Mouse (Mus musculus): ENCODE measurements around the gene Grm8. TPM values are rescaled to one million over a fixed set of nuclear protein-coding genes. Genes with fewer than 3 reads are reported as not detected.

Gene Grm8
- polyA plus RNA-seq, 1 experiment from 2014 or later, result 0.31 TPM

GRCm38 (mm10) chr6:28133206-28134063, 1.5 kb downstream of the Grm8 start:
- H3K27me3 ChIP-seq (ENCODE audit: control insufficient read depth, insufficient read depth, low read length), result peaks cover 53% of the 10 kb centered on the region
- H3K9ac ChIP-seq (ENCODE audit: low read length), result no peak overlapping the region
- peak overlapping the region; percentile 20 to 58; a peak in 2 of 4 replicates for H3K4me3 ChIP-seq (ENCODE audit: control insufficient read depth in 1 of 2, insufficient read depth in 1 of 2, low read depth in 1 of 2, low read length in 2 of 2)
- no peaks in the 10 kb centered on the region for H3K9me3 ChIP-seq (ENCODE audit: control insufficient read depth, low read length)
- no peaks in the 10 kb centered on the region for H3K36me3 ChIP-seq (ENCODE audit: control insufficient read depth, insufficient read depth, low read length)
- no peak overlapping the region for H3K27ac ChIP-seq (replicated peaks in 1 of 2; ENCODE audit: control insufficient read depth in 1 of 2, insufficient read depth in 1 of 2, low read depth in 2 of 2, low read length in 2 of 2)
- H3K4me2 ChIP-seq (ENCODE audit: low read length), result peak overlapping the region; percentile 100
- no peak for ATAC-seq (ENCODE audit: insufficient number of reproducible peaks, insufficient read depth, low FRiP score, low read depth)
- under 1% methylated on average over 36 of the region's 38 CpGs for WGBS
- H3K4me1 ChIP-seq (ENCODE audit: control insufficient read depth in 2 of 2, insufficient read depth in 2 of 2, low read length in 2 of 2), result peaks cover 0 to 11% of the 10 kb centered on the region in 2 experiments; a peak in 3 of 4 replicates

- WGBS, result 22% methylated on average over 4 of the region's 4 CpGs
- no peak overlapping the region for H3K9ac ChIP-seq (ENCODE audit: low read length)
- H3K4me1 ChIP-seq (ENCODE audit: control insufficient read depth in 2 of 2, insufficient read depth in 2 of 2, low read length in 2 of 2), result peaks cover 0 to 11% of the 10 kb centered on the region in 2 experiments; a peak in 3 of 4 replicates
- no peak overlapping the region for H3K4me3 ChIP-seq (ENCODE audit: control insufficient read depth in 1 of 2, insufficient read depth in 1 of 2, low read depth in 1 of 2, low read length in 2 of 2)
- H3K27me3 ChIP-seq (ENCODE audit: control insufficient read depth, insufficient read depth, low read length), result peaks cover 51% of the 10 kb centered on the region
- no peaks in the 10 kb centered on the region for H3K36me3 ChIP-seq (ENCODE audit: control insufficient read depth, insufficient read depth, low read length)
- ATAC-seq (ENCODE audit: insufficient number of reproducible peaks, insufficient read depth, low FRiP score, low read depth), result no peak
- no peak overlapping the region for H3K27ac ChIP-seq (replicated peaks in 1 of 2; ENCODE audit: control insufficient read depth in 1 of 2, insufficient read depth in 1 of 2, low read depth in 2 of 2, low read length in 2 of 2)
- no peak overlapping the region for H3K4me2 ChIP-seq (ENCODE audit: low read length)
- no peaks in the 10 kb centered on the region for H3K9me3 ChIP-seq (ENCODE audit: control insufficient read depth, low read length)
These were observed 2.9 kb downstream of the Grm8 start for GRCm38 (mm10) chr6:28132056-28132455.

- no peaks in the 10 kb centered on the region for H3K9me3 ChIP-seq (ENCODE audit: control insufficient read depth, low read length)
- WGBS, result 76% methylated on average over 4 of the region's 4 CpGs
- H3K4me3 ChIP-seq (ENCODE audit: control insufficient read depth in 1 of 2, insufficient read depth in 1 of 2, low read depth in 1 of 2, low read length in 2 of 2), result no peak overlapping the region
- no peak overlapping the region for H3K9ac ChIP-seq (ENCODE audit: low read length)
- ATAC-seq (ENCODE audit: insufficient number of reproducible peaks, insufficient read depth, low FRiP score, low read depth), result no peak
- H3K4me1 ChIP-seq (ENCODE audit: control insufficient read depth in 2 of 2, insufficient read depth in 2 of 2, low read length in 2 of 2), result peaks cover 0 to 2% of the 10 kb centered on the region in 2 experiments; a peak in 3 of 4 replicates
- peaks cover 37% of the 10 kb centered on the region for H3K27me3 ChIP-seq (ENCODE audit: control insufficient read depth, insufficient read depth, low read length)
- H3K4me2 ChIP-seq (ENCODE audit: low read length), result no peak overlapping the region
- H3K27ac ChIP-seq (replicated peaks in 1 of 2; ENCODE audit: control insufficient read depth in 1 of 2, insufficient read depth in 1 of 2, low read depth in 2 of 2, low read length in 2 of 2), result no peak overlapping the region
- no peaks in the 10 kb centered on the region for H3K36me3 ChIP-seq (ENCODE audit: control insufficient read depth, insufficient read depth, low read length)
These were observed 6.1 kb downstream of the Grm8 start for GRCm38 (mm10) chr6:28128871-28129270.

- 75% methylated on average over 2 of the region's 2 CpGs for WGBS
- Histone ChIP-seq H3K9ac (ENCODE audit: low read length) (no peak overlapping the region), H3K9me3 (ENCODE audit: control insufficient read depth, low read length) (no peaks in the 10 kb centered on the region)
These were observed 19.5 kb downstream of the Grm8 start for GRCm38 (mm10) chr6:28115519-28115918.

GRCm38 (mm10) chr6:28114916-28115315, 20.1 kb downstream of the Grm8 start:
- Histone ChIP-seq H3K4me2 (ENCODE audit: low read length) (no peak overlapping the region), H3K27me3 (ENCODE audit: control insufficient read depth, insufficient read depth, low read length) (no peaks in the 10 kb centered on the region), H3K4me1 (ENCODE audit: control insufficient read depth in 2 of 2, insufficient read depth in 2 of 2, low read length in 2 of 2) (no peaks in the 10 kb centered on the region), H3K27ac (replicated peaks in 1 of 2; ENCODE audit: control insufficient read depth in 1 of 2, insufficient read depth in 1 of 2, low read depth in 2 of 2, low read length in 2 of 2) (no peak overlapping the region), H3K36me3 (ENCODE audit: control insufficient read depth, insufficient read depth, low read length) (no peaks in the 10 kb centered on the region), H3K9me3 (ENCODE audit: control insufficient read depth, low read length) (no peaks in the 10 kb centered on the region), H3K9ac (ENCODE audit: low read length) (no peak overlapping the region), H3K4me3 (ENCODE audit: control insufficient read depth in 1 of 2, insufficient read depth in 1 of 2, low read depth in 1 of 2, low read length in 2 of 2) (no peak overlapping the region)
- 77% methylated on average over 1 of the region's 1 CpGs for WGBS
- no peak for ATAC-seq (ENCODE audit: insufficient number of reproducible peaks, insufficient read depth, low FRiP score, low read depth)

More at GRCm38 (mm10) chr6:28115519-28115918, 19.5 kb downstream of the Grm8 start:
- no peaks in the 10 kb centered on the region for H3K36me3 ChIP-seq (ENCODE audit: control insufficient read depth, insufficient read depth, low read length)
- H3K4me3 ChIP-seq (ENCODE audit: control insufficient read depth in 1 of 2, insufficient read depth in 1 of 2, low read depth in 1 of 2, low read length in 2 of 2), result no peak overlapping the region
- H3K27me3 ChIP-seq (ENCODE audit: control insufficient read depth, insufficient read depth, low read length), result no peaks in the 10 kb centered on the region
- no peak for ATAC-seq (ENCODE audit: insufficient number of reproducible peaks, insufficient read depth, low FRiP score, low read depth)
- H3K4me1 ChIP-seq (ENCODE audit: control insufficient read depth in 2 of 2, insufficient read depth in 2 of 2, low read length in 2 of 2), result no peaks in the 10 kb centered on the region
- no peak overlapping the region for H3K4me2 ChIP-seq (ENCODE audit: low read length)
- no peak overlapping the region for H3K27ac ChIP-seq (replicated peaks in 1 of 2; ENCODE audit: control insufficient read depth in 1 of 2, insufficient read depth in 1 of 2, low read depth in 2 of 2, low read length in 2 of 2)

- Histone ChIP-seq H3K27ac (replicated peaks in 1 of 2; ENCODE audit: control insufficient read depth in 1 of 2, insufficient read depth in 1 of 2, low read depth in 2 of 2, low read length in 2 of 2) (no peak overlapping the region), H3K4me2 (ENCODE audit: low read length) (no peak overlapping the region), H3K4me3 (ENCODE audit: control insufficient read depth in 1 of 2, insufficient read depth in 1 of 2, low read depth in 1 of 2, low read length in 2 of 2) (no peak overlapping the region), H3K4me1 (ENCODE audit: control insufficient read depth in 2 of 2, insufficient read depth in 2 of 2, low read length in 2 of 2) (no peaks in the 10 kb centered on the region), H3K9me3 (ENCODE audit: control insufficient read depth, low read length) (no peaks in the 10 kb centered on the region), H3K36me3 (ENCODE audit: control insufficient read depth, insufficient read depth, low read length) (no peaks in the 10 kb centered on the region), H3K27me3 (ENCODE audit: control insufficient read depth, insufficient read depth, low read length) (no peaks in the 10 kb centered on the region), H3K9ac (ENCODE audit: low read length) (no peak overlapping the region)
- 86% methylated on average over 8 of the region's 8 CpGs for WGBS
- ATAC-seq (ENCODE audit: insufficient number of reproducible peaks, insufficient read depth, low FRiP score, low read depth), result no peak
These were observed 23.4 kb downstream of the Grm8 start for GRCm38 (mm10) chr6:28111551-28111950.

GRCm38 (mm10) chr6:28102608-28103316, 32.2 kb downstream of the Grm8 start:
- H3K4me2 ChIP-seq (ENCODE audit: low read length), result no peak overlapping the region
- no peak overlapping the region for H3K4me3 ChIP-seq (ENCODE audit: control insufficient read depth in 1 of 2, insufficient read depth in 1 of 2, low read depth in 1 of 2, low read length in 2 of 2)
- no peaks in the 10 kb centered on the region for H3K36me3 ChIP-seq (ENCODE audit: control insufficient read depth, insufficient read depth, low read length)
- no peaks in the 10 kb centered on the region for H3K4me1 ChIP-seq (ENCODE audit: control insufficient read depth in 2 of 2, insufficient read depth in 2 of 2, low read length in 2 of 2)
- H3K9me3 ChIP-seq (ENCODE audit: control insufficient read depth, low read length), result no peaks in the 10 kb centered on the region
- H3K27me3 ChIP-seq (ENCODE audit: control insufficient read depth, insufficient read depth, low read length), result no peaks in the 10 kb centered on the region
- no peak overlapping the region for H3K9ac ChIP-seq (ENCODE audit: low read length)
- no peak for ATAC-seq (ENCODE audit: insufficient number of reproducible peaks, insufficient read depth, low FRiP score, low read depth)
- WGBS, result 24% methylated on average over 9 of the region's 9 CpGs
- no peak overlapping the region for H3K27ac ChIP-seq (replicated peaks in 1 of 2; ENCODE audit: control insufficient read depth in 1 of 2, insufficient read depth in 1 of 2, low read depth in 2 of 2, low read length in 2 of 2)

Measured in heart, embryonic 14.5 days (tissue).